Mouse (Mus musculus): Measurements from ENCODE around the gene Htr5b. TPM values are rescaled to one million over a fixed set of nuclear protein-coding genes. Genes with fewer than 3 reads are reported as not detected.

The Htr5b gene
- not detected for total RNA-seq (2023)

DNA sequence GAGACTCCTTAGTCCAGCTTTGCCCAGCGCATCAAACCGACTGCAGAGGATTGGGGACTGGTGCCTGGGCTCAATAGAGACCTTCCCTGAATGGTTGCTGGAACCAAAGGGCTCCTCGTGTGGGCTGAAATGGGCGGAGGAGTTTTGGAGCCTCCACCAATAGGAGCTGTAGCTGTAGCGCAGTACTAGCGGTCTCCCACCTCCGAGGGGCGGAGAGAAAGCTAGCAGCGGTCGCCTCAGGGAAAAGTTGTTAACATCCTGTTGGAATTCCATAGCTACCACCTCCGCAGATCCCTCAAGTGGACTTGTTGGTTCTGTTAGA lies at the start of gene Htr5b:
Htr5b (minus strand) TSS at position 67 of the 322 bp plus-strand sequence.

DNA sequence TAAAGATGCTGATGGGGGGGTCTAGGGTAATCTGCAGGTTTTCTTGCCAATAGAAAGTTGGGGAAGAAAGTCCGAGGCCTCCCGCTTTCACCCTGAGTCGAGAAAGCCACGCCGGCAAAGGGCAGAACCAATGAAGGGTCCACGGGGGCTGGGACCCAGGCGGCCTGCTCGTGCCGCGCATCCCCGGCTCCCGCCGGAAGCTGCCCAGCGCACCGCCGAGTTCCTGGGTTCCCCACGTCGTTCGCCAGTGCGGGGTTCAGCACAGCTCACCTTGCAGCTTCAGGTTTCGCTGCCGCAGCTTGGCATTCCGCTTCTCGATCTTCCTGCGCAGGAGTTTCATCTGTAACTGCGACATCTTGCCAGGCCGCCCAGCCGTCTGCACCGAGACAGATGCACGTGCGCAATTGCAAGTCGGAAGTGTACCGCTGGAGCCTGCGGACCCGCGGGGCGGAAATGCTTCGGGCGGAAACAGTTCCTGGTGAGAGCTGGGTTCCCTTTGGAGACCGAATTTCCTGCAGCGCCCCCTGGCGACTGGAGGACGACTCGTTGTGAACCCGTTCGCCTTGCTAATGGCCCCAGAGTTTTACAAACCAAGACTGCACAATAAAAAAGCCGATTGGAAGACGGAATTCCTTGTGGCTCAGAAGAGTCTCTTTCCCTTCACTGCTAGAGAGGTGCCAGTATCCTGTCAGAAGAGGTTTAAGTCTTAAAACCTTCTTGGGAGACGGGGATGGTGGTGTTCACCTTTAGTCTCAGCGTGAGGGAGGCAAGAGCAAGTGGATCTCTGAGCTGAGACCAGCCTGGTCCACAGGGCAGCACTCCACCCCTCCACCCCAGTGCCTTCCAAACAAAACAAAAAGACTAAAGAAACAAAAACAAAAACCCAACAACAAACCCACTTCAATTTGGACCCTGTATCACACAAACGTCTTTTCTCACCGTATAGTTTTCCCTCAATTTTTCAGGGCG lies 39.5 kb upstream of the Htr5b start, which contains the start of gene Ddx18:
Ddx18 (minus strand) TSS at position 469 of the 969 bp plus-strand sequence.

Other genes starting within 250 kb of the Htr5b start
- 10 to 100 TPM; 20.5 to 22.1 TPM for gene Insig2, start 195.9 kb downstream of the Htr5b start, total RNA-seq (2023)
- gene Ccdc93, start 97.4 kb downstream of the Htr5b start, total RNA-seq (2023) = 10 to 100 TPM; 37.5 to 40.1 TPM
- gene Ddx18, start 39.5 kb upstream of the Htr5b start, total RNA-seq (2023) = 10 to 100 TPM; 82.6 to 83.6 TPM